Mouse (Mus musculus) liver, embryonic 14.5 days (tissue): ENCODE results near the gene Insrr.

ENCODE experiments used
- CTCF ChIP-seq: IDR thresholded peaks from 2 replicates; pipeline ENCODE4 v1.5.1; 2016; ENCODE audit warnings: antibody characterized with exemption, low read depth, control low read depth
- EP300 ChIP-seq: IDR thresholded peaks from 2 replicates; pipeline ENCODE4 v1.6.1; 2016; ENCODE audit warnings: antibody characterized with exemption, low read depth

DNA sequence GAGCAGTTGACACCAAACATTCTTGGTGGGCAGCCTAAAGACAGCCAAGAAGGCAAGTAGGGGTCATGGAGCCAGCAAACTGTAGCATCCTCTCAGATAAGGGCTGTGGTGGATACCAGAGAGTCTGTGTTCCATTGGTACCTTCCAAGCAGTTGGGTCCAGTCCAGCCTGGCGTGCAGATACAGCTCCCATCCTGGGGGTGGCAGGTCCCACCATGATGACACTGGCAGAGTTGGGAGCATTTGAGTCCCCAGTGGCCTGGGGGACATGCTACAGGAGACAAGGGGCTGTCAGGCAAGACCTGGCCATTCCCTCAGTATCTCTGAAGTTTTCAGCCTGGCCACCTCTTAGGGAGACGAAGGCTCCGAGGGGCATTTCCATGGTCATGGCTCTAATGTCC is 44.2 kb upstream of the Insrr start:
- TF ChIP-seq CTCF (no peak), EP300 (no peak)
